Mouse (Mus musculus) left cerebral cortex, adult 18-20 months (tissue): ENCODE measurements around the gene Klf5. TPM values are rescaled to one million over a fixed set of nuclear protein-coding genes. Genes with fewer than 3 reads are reported as not detected.

ENCODE experiments used
- DNase-seq, 2 experiments: peaks; one replicate each; pipeline ENCODE4 v3.0.0; 2021 to 2022; ENCODE audit warnings: low spot score in 2 of 2, mixed read lengths in 1 of 2
- long read RNA-seq, 2 experiments: library from polyadenylated mRNA; stranded (forward); transcript quantifications; one replicate each; pipeline ENCODE4 v2.0.0; 2021
- total RNA-seq, 2 experiments: library from RNA; stranded (reverse); gene quantifications; 2 replicates each; pipeline ENCODE4 v1.2.3; 2021

Klf5 gene
- total RNA-seq = 10 to 100 TPM; 15.3 to 20.9 TPM
- long read RNA-seq, experiment 1, transcript Klf5-201 (4 exons, 3,352 nt) = major isoform, 26 of 29 reads
- long read RNA-seq, experiment 1, partial matches to known transcripts = 3 of 29 reads
- long read RNA-seq, experiment 1, other reads (novel, unspliced or antisense) = 0 of 29 reads
- long read RNA-seq, experiment 2, transcript Klf5-201 (4 exons, 3,352 nt) = major isoform, 7 of 14 reads
- long read RNA-seq, experiment 2, partial matches to known transcripts = 6 of 14 reads
- long read RNA-seq, experiment 2, other reads (novel, unspliced or antisense) = 1 of 14 reads

GRCm38 (mm10) chr14:99298385-99299021, at the start of gene Klf5:
Klf5 (plus strand) TSS chr14:99298691.
- peak; percentile 87 to 92 for DNase-seq

- no peak for DNase-seq
These were observed 36.5 kb upstream of the Klf5 start for GRCm38 (mm10) chr14:99262026-99262425.

- DNase-seq = no peak
These were observed 34.7 kb upstream of the Klf5 start for GRCm38 (mm10) chr14:99263816-99264215.

- DNase-seq = no peak
These were observed 32.7 kb upstream of the Klf5 start for GRCm38 (mm10) chr14:99265791-99266190.

GRCm38 (mm10) chr14:99266749-99267148, 31.7 kb upstream of the Klf5 start:
- DNase-seq = no peak

- no peak for DNase-seq
These were observed 24.4 kb upstream of the Klf5 start for GRCm38 (mm10) chr14:99274056-99274455.

- DNase-seq = no peak
These were observed 22.7 kb upstream of the Klf5 start for GRCm38 (mm10) chr14:99275827-99276226.

GRCm38 (mm10) chr14:99278312-99278711, 20.2 kb upstream of the Klf5 start:
- no peak for DNase-seq

- no peak for DNase-seq
These were observed 19.6 kb upstream of the Klf5 start for GRCm38 (mm10) chr14:99278763-99279486.

- no peak for DNase-seq
These were observed 18.1 kb upstream of the Klf5 start for GRCm38 (mm10) chr14:99280399-99280798.

- DNase-seq = no peak
These were observed 17.6 kb upstream of the Klf5 start for GRCm38 (mm10) chr14:99280825-99281433.

- no peak for DNase-seq
These were observed 13.0 kb upstream of the Klf5 start for GRCm38 (mm10) chr14:99285486-99285885.

GRCm38 (mm10) chr14:99292176-99292575, 6.3 kb upstream of the Klf5 start:
- DNase-seq = no peak

- DNase-seq = no peak
These were observed 4.1 kb upstream of the Klf5 start for GRCm38 (mm10) chr14:99294424-99294823.

GRCm38 (mm10) chr14:99295606-99296341, 2.7 kb upstream of the Klf5 start:
- peak in 1 of 2 experiments; percentile 21 for DNase-seq

- peak; percentile 41 to 54 for DNase-seq
These were observed 561 bp downstream of the Klf5 start for GRCm38 (mm10) chr14:99299022-99299481.

- peak; percentile 41 to 45 for DNase-seq
These were observed 1.3 kb downstream of the Klf5 start for GRCm38 (mm10) chr14:99299701-99300191.

- DNase-seq = no peak
These were observed 3.0 kb downstream of the Klf5 start for GRCm38 (mm10) chr14:99301472-99301871.

- no peak for DNase-seq
These were observed 5.9 kb downstream of the Klf5 start for GRCm38 (mm10) chr14:99304387-99304786.

- DNase-seq = no peak
These were observed 6.7 kb downstream of the Klf5 start for GRCm38 (mm10) chr14:99304997-99305792.
